Mouse (Mus musculus): ENCODE results near the gene A930009A15Rik. TPM values are rescaled to one million over a fixed set of nuclear protein-coding genes. Genes with fewer than 3 reads are reported as not detected.
A peak's percentile ranks its signal among the peaks of the same experiment; 100 is the strongest.

Gene A930009A15Rik
- total RNA-seq, 2 experiments from 2014 or later, result not detected

GRCm38 (mm10) chr10:115579494-115579893 lies 9.7 kb downstream of the A930009A15Rik start:
- no peak for DNase-seq (ENCODE audit: low spot score in 2 of 2)

- no peak for DNase-seq (ENCODE audit: low spot score in 2 of 2)
Measured at GRCm38 (mm10) chr10:115581971-115582370, 12.2 kb downstream of the A930009A15Rik start.

GRCm38 (mm10) chr10:115583071-115583470 lies 13.3 kb downstream of the A930009A15Rik start:
- DNase-seq (ENCODE audit: low spot score in 2 of 2), result no peak

GRCm38 (mm10) chr10:115584656-115585055 lies 14.9 kb downstream of the A930009A15Rik start:
- DNase-seq (ENCODE audit: low spot score in 2 of 2), result no peak

GRCm38 (mm10) chr10:115585491-115586245 lies 15.9 kb downstream of the A930009A15Rik start:
- DNase-seq (ENCODE audit: low spot score in 2 of 2), result no peak

GRCm38 (mm10) chr10:115586246-115587231 lies 16.8 kb downstream of the A930009A15Rik start:
- DNase-seq (ENCODE audit: low spot score in 2 of 2), result no peak

GRCm38 (mm10) chr10:115587301-115587969 lies 17.6 kb downstream of the A930009A15Rik start, which contains the start of gene Lgr5:
Lgr5 (minus strand) TSS chr10:115587780.
- peak; percentile 14 to 26 for DNase-seq (ENCODE audit: low spot score in 2 of 2)

- no peak for DNase-seq (ENCODE audit: low spot score in 2 of 2)
Measured at GRCm38 (mm10) chr10:115587979-115588378, 18.2 kb downstream of the A930009A15Rik start.

GRCm38 (mm10) chr10:115593221-115593620 lies 23.4 kb downstream of the A930009A15Rik start:
- DNase-seq (ENCODE audit: low spot score in 2 of 2), result no peak

GRCm38 (mm10) chr10:115593651-115594050 lies 23.9 kb downstream of the A930009A15Rik start:
- DNase-seq (ENCODE audit: low spot score in 2 of 2), result no peak

GRCm38 (mm10) chr10:115595748-115596147 lies 26.0 kb downstream of the A930009A15Rik start:
- DNase-seq (ENCODE audit: low spot score in 2 of 2), result no peak

- no peak for DNase-seq (ENCODE audit: low spot score in 2 of 2)
Measured at GRCm38 (mm10) chr10:115617456-115618287, 47.9 kb downstream of the A930009A15Rik start.

- no peak for DNase-seq (ENCODE audit: low spot score in 2 of 2)
Measured at GRCm38 (mm10) chr10:115618288-115618856, 48.6 kb downstream of the A930009A15Rik start.

- no peak for DNase-seq (ENCODE audit: low spot score in 2 of 2)
Measured at GRCm38 (mm10) chr10:115623481-115623880, 53.7 kb downstream of the A930009A15Rik start.

- no peak for DNase-seq (ENCODE audit: low spot score in 2 of 2)
Measured at GRCm38 (mm10) chr10:115623956-115624671, 54.3 kb downstream of the A930009A15Rik start.

GRCm38 (mm10) chr10:115624957-115625356 lies 55.2 kb downstream of the A930009A15Rik start:
- no peak for DNase-seq (ENCODE audit: low spot score in 2 of 2)

- no peak for DNase-seq (ENCODE audit: low spot score in 2 of 2)
Measured at GRCm38 (mm10) chr10:115626678-115627077, 56.9 kb downstream of the A930009A15Rik start.
